Mouse (Mus musculus): ENCODE measurements at regions not wholly inside any gene's neighbourhood (a gene's known extent, or its start where the extent isn't known, plus 50 kb on each side); places are given as distances from the start of the nearest gene placed in this dataset.

DNA sequence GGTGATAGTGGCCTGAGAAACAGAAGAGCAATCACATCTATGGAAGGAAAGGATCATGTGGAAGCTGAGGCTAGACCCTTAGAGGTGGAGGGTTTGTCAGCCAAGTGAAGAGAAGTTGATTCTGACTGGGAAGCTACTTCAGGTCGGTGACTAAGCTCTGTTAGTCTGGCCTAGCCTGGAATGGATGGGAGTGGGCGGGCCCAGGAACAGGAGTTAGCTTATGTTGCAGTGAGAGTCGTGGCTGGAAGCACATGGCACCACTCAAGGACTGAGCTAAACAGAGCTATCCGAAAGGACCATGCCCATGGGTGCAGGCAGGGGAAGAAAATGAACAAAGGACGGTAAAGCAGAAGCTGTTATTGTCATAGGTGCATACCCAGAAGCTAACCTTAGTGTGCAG lies 199.6 kb upstream of the Klf12 start:
- no peaks in the 10 kb centered on the region for H3K36me3 ChIP-seq (ENCODE audit: control insufficient read depth, insufficient read depth, low read length)
- no peaks in the 10 kb centered on the region for H3K27me3 ChIP-seq (ENCODE audit: control insufficient read depth, insufficient read depth, low read length)
- no peak overlapping the region for H3K27ac ChIP-seq (ENCODE audit: low read depth, low read length)
- ATAC-seq (ENCODE audit: low FRiP score) (no peak), DNase-seq (ENCODE audit: low spot score, missing footprints) (peak; percentile 54)
- no peak overlapping the region for H3K9ac ChIP-seq (ENCODE audit: low read length)
- H3K4me3 ChIP-seq (ENCODE audit: low read depth, low read length): no peak overlapping the region
- 68% methylated on average over 5 of the region's 5 CpGs for WGBS
- H3K4me2 ChIP-seq: no peak overlapping the region
- no peaks in the 10 kb centered on the region for H3K4me1 ChIP-seq (ENCODE audit: control insufficient read depth, insufficient read depth, low read length)
- H3K9me3 ChIP-seq (ENCODE audit: control insufficient read depth, low read length): no peaks in the 10 kb centered on the region

DNA sequence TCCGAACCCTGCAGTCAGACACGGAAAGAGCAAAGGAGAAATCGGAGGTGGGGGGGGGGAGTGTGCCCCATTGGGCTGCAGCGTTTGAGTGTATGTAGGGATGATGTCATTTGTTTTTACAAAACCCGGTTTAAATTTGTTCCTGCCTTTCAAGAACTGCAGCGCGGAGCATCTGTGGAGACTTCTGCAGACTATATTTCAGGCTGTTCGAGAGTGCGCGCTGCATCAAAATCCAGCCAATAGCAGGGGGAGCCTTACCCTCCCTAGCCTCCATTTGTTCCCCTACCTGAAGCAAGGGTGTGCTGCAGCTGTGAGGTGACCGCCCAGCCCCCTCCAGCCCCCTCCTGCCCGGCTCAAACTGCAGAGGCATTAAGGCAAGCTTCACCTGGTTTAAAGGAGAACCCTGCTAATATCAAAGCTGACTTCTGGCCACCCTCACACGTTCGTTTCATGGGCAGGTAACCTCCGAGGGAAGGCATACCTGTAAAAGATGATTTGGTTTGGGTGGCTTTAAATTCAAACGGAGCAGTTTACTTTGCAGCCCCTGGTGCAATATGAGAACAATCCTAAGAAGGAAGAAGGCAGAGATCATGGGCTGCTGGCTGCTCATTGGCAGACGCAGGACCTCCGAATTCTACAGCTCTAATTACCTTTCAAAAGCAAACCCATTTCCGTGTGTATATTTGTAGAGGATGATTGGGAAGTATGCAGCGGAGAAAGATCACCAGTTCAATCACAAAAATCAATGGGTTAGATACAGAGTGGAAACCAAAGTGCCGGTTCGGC lies 193.3 kb upstream of the Klf12 start:
- H3K27me3 ChIP-seq (ENCODE audit: control insufficient read depth, insufficient read depth, low read length): no peaks in the 10 kb centered on the region
- H3K27ac ChIP-seq (ENCODE audit: low read depth, low read length): no peak overlapping the region
- peaks cover 4% of the 10 kb centered on the region for H3K4me1 ChIP-seq (ENCODE audit: control insufficient read depth, insufficient read depth, low read length)
- 14% methylated on average over 22 of the region's 22 CpGs for WGBS
- no peak overlapping the region; the same call in 1 of the 2 replicates for H3K9ac ChIP-seq (ENCODE audit: low read length)
- peak; percentile 90 for DNase-seq (ENCODE audit: low spot score, missing footprints)
- H3K36me3 ChIP-seq (ENCODE audit: control insufficient read depth, insufficient read depth, low read length): no peaks in the 10 kb centered on the region
- ATAC-seq (ENCODE audit: low FRiP score): peak; percentile 77
- H3K9me3 ChIP-seq (ENCODE audit: control insufficient read depth, low read length): no peaks in the 10 kb centered on the region
- peak overlapping the region; percentile 50 for H3K4me2 ChIP-seq
- H3K4me3 ChIP-seq (ENCODE audit: low read depth, low read length): peak overlapping the region; percentile 20

DNA sequence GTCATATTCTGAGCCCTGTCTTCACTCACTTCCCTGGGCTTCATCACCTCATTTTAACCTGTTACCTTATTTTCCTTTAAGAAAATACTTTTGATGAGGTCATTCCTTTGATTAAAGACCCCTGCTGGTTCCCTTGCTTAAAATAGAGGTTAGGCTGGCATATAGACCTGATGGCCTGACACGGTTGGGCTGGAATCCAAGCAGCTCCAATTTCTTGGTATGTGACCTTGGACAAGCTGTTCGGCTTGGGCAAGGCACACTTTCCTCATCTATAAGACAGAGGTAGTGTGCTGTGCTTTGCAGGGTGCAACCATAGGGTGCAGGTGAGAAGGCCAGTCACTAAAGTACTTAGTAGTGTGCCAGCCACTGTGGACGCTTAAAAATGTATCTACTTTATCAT lies 183.8 kb upstream of the Klf12 start:
- H3K9ac ChIP-seq (ENCODE audit: low read length): no peak overlapping the region
- H3K4me3 ChIP-seq (ENCODE audit: low read depth, low read length): no peak overlapping the region
- H3K9me3 ChIP-seq (ENCODE audit: control insufficient read depth, low read length): no peaks in the 10 kb centered on the region
- no peak overlapping the region for H3K4me2 ChIP-seq
- DNase-seq (ENCODE audit: low spot score, missing footprints) (no peak), ATAC-seq (ENCODE audit: low FRiP score) (no peak)
- H3K27ac ChIP-seq (ENCODE audit: low read depth, low read length): no peak overlapping the region
- no peaks in the 10 kb centered on the region for H3K4me1 ChIP-seq (ENCODE audit: control insufficient read depth, insufficient read depth, low read length)
- H3K27me3 ChIP-seq (ENCODE audit: control insufficient read depth, insufficient read depth, low read length): no peaks in the 10 kb centered on the region
- WGBS: 86% methylated on average over 3 of the region's 3 CpGs
- no peaks in the 10 kb centered on the region for H3K36me3 ChIP-seq (ENCODE audit: control insufficient read depth, insufficient read depth, low read length)

- no peak for DNase-seq (ENCODE audit: low spot score, missing footprints)
- Histone ChIP-seq H3K9me3 (ENCODE audit: control insufficient read depth, low read length) (no peaks in the 10 kb centered on the region), H3K4me1 (ENCODE audit: control insufficient read depth, insufficient read depth, low read length) (peaks cover 24% of the 10 kb centered on the region), H3K27ac (ENCODE audit: low read depth, low read length) (no peak overlapping the region), H3K36me3 (ENCODE audit: control insufficient read depth, insufficient read depth, low read length) (no peaks in the 10 kb centered on the region), H3K9ac (ENCODE audit: low read length) (no peak overlapping the region), H3K4me2 (no peak overlapping the region), H3K4me3 (ENCODE audit: low read depth, low read length) (no peak overlapping the region), H3K27me3 (ENCODE audit: control insufficient read depth, insufficient read depth, low read length) (no peaks in the 10 kb centered on the region)
- ATAC-seq (ENCODE audit: low FRiP score): no peak
- WGBS: 86% methylated on average over 6 of the region's 6 CpGs
Observed at GRCm38 (mm10) chr14:100462321-100462720, 177.8 kb upstream of the Klf12 start.

GRCm38 (mm10) chr14:100461141-100462043 lies 176.9 kb upstream of the Klf12 start:
- no peaks in the 10 kb centered on the region for H3K36me3 ChIP-seq (ENCODE audit: control insufficient read depth, insufficient read depth, low read length)
- no peak overlapping the region for H3K9ac ChIP-seq (ENCODE audit: low read length)
- 49% methylated on average over 12 of the region's 12 CpGs for WGBS
- H3K4me3 ChIP-seq (ENCODE audit: low read depth, low read length): no peak overlapping the region
- DNase-seq (ENCODE audit: low spot score, missing footprints): no peak
- H3K27ac ChIP-seq (ENCODE audit: low read depth, low read length): no peak overlapping the region
- H3K9me3 ChIP-seq (ENCODE audit: control insufficient read depth, low read length): no peaks in the 10 kb centered on the region
- H3K4me1 ChIP-seq (ENCODE audit: control insufficient read depth, insufficient read depth, low read length): peaks cover 24% of the 10 kb centered on the region
- ATAC-seq (ENCODE audit: low FRiP score): peak; percentile 40
- no peaks in the 10 kb centered on the region for H3K27me3 ChIP-seq (ENCODE audit: control insufficient read depth, insufficient read depth, low read length)
- H3K4me2 ChIP-seq: no peak overlapping the region

- 0 out of 2 replicates have a peak overlapping the region, but pooled peaks have one; percentile 10 for H3K9ac ChIP-seq (ENCODE audit: low read length)
- WGBS: 16% methylated on average over 8 of the region's 8 CpGs
- DNase-seq (ENCODE audit: low spot score, missing footprints) (peak; percentile 89), ATAC-seq (ENCODE audit: low FRiP score) (peak; percentile 4; the same call in 1 of the 2 replicates)
- peak overlapping the region; percentile 13; the same call in 1 of the 2 replicates for H3K4me3 ChIP-seq (ENCODE audit: low read depth, low read length)
- H3K27me3 ChIP-seq (ENCODE audit: control insufficient read depth, insufficient read depth, low read length): no peaks in the 10 kb centered on the region
- H3K4me2 ChIP-seq: peak overlapping the region; percentile 36
- H3K36me3 ChIP-seq (ENCODE audit: control insufficient read depth, insufficient read depth, low read length): no peaks in the 10 kb centered on the region
- H3K9me3 ChIP-seq (ENCODE audit: control insufficient read depth, low read length): no peaks in the 10 kb centered on the region
- peak overlapping the region; percentile 20; the same call in 1 of the 2 replicates for H3K27ac ChIP-seq (ENCODE audit: low read depth, low read length)
- peaks cover 24% of the 10 kb centered on the region for H3K4me1 ChIP-seq (ENCODE audit: control insufficient read depth, insufficient read depth, low read length)
Observed at GRCm38 (mm10) chr14:100459601-100460290, 175.3 kb upstream of the Klf12 start.

DNA sequence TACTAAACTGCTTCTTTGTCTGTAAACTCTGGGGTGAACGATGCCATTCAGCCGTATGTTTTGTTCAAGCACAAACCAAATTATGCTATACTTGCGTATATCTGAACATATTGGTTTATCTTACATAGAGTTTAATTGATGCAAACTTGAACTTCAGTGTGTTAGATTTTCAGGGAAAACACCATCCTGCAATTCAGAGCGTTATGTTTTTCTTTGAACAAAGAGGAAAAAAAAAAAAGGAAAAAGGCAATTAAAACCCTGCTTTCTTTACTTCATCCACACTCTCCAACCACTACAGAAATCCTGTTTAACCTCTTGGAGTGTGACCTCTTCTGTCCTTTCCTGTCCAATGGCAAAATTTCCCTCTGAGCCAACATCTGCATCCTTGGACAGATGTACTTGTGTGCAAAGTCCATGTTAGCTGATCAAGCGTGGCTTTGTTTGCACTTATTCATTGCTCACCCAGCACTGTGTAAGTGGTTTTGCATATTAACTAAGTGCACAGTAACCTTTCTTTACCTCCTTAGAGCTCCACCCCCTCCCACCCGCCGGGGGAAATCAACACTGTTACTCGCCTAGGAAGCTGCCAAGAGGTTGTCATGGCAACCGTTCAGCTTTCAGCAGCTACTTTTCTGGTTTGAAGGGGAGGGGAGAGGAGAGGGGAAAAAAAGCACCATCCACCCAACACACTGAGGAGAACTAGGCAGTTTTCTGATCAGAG lies 174.4 kb upstream of the Klf12 start:
- Histone ChIP-seq H3K36me3 (ENCODE audit: control insufficient read depth, insufficient read depth, low read length) (no peaks in the 10 kb centered on the region), H3K27ac (ENCODE audit: low read depth, low read length) (no peak overlapping the region; the same call in 1 of the 2 replicates), H3K4me3 (ENCODE audit: low read depth, low read length) (peak overlapping the region; percentile 13; the same call in 1 of the 2 replicates), H3K4me2 (peak overlapping the region; percentile 36), H3K9ac (ENCODE audit: low read length) (no peak overlapping the region), H3K27me3 (ENCODE audit: control insufficient read depth, insufficient read depth, low read length) (no peaks in the 10 kb centered on the region), H3K4me1 (ENCODE audit: control insufficient read depth, insufficient read depth, low read length) (peaks cover 24% of the 10 kb centered on the region), H3K9me3 (ENCODE audit: control insufficient read depth, low read length) (no peaks in the 10 kb centered on the region)
- DNase-seq (ENCODE audit: low spot score, missing footprints) (peak; percentile 97), ATAC-seq (ENCODE audit: low FRiP score) (peak; percentile 97)
- WGBS: 9% methylated on average over 9 of the region's 9 CpGs

Measured in midbrain, embryonic 11.5 days (tissue).